Mouse (Mus musculus): ENCODE measurements around the gene Ugt1a1. TPM values are rescaled to one million over a fixed set of nuclear protein-coding genes. Genes with fewer than 3 reads are reported as not detected.

The Ugt1a1 gene
- polyA plus RNA-seq, 1 experiment, result 64.4 TPM

Other genes with a start within 250 kb of the Ugt1a1 start
- gene Usp40, start 203.4 kb upstream of the Ugt1a1 start, polyA plus RNA-seq (2012; rRNA removed), result 6.0 and 10.4 TPM in 2 replicates
- gene Ugt1a10, start 156.6 kb upstream of the Ugt1a1 start, polyA plus RNA-seq (2012; rRNA removed), result 0.24 and 0.67 TPM in 2 replicates
- 0.17 and 1.1 TPM in 2 replicates for gene Ugt1a9, start 141.2 kb upstream of the Ugt1a1 start, polyA plus RNA-seq (2012; rRNA removed)
- not detected in 2 replicates for gene Ugt1a8, start 124.1 kb upstream of the Ugt1a1 start, polyA plus RNA-seq (2012; rRNA removed)
- 12.4 and 34.3 TPM in 2 replicates for gene Ugt1a7c, start 116.9 kb upstream of the Ugt1a1 start, polyA plus RNA-seq (2012; rRNA removed)
- 2.2 and 3.1 TPM in 2 replicates for gene Ugt1a6b, start 108.7 kb upstream of the Ugt1a1 start, polyA plus RNA-seq (2012; rRNA removed)
- gene Ugt1a6a, start 77.2 kb upstream of the Ugt1a1 start, polyA plus RNA-seq (2012; rRNA removed), result 3.0 and 4.2 TPM in 2 replicates
- gene Ugt1a5, start 45.9 kb upstream of the Ugt1a1 start, polyA plus RNA-seq (2012; rRNA removed), result 0.59 TPM in 1 of 2 replicates, not detected in the other
- 0.27 and 0.43 TPM in 2 replicates for gene Ugt1a2, start 11.4 kb upstream of the Ugt1a1 start, polyA plus RNA-seq (2012; rRNA removed)
- 2.9 and 4.5 TPM in 2 replicates for gene Dnajb3, start 6.2 kb upstream of the Ugt1a1 start, polyA plus RNA-seq (2012; rRNA removed)
- 0.14 and 0.33 TPM in 2 replicates for gene Mroh2a, start 15.0 kb downstream of the Ugt1a1 start, polyA plus RNA-seq (2012; rRNA removed)
- 36.1 and 87.6 TPM in 2 replicates for gene Hjurp, start 65.7 kb downstream of the Ugt1a1 start, polyA plus RNA-seq (2012; rRNA removed)
- gene Trpm8, start 65.7 kb downstream of the Ugt1a1 start, polyA plus RNA-seq (2012; rRNA removed), result not detected in 2 replicates
- gene Spp2, start 195.0 kb downstream of the Ugt1a1 start, polyA plus RNA-seq (2012; rRNA removed), result 0.09 TPM in 1 of 2 replicates, not detected in the other

Data from large intestine, adult 2 months (tissue).